ENCODE assay signal across 8 mouse cellular contexts in the genomic region with DNA sequence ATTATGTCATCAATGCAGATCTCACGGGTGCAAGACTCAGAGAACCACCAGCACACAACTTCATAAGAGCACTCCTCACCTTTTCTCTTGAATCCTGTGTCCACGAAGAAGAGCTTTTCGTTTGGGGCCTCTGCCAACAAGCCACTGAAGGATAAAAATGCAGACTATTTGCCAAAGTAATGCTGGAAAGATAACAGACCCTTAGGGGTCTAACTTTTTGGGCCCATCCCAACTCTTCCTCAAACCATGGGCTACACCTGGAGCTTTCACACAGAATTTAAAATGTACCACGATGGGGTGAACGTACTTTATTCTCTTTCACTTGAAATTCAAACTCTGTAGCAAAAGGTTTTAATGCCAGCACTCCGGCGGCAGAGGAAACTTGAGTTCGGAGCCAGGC. TPM values are rescaled to one million over a fixed set of nuclear protein-coding genes. Genes with fewer than 3 reads are reported as not detected.
A peak's percentile ranks its signal among the peaks of the same experiment; 100 is the strongest.
DNase-seq lines count a peak whose midpoint lies in the region; ATAC-seq and TF ChIP-seq lines count a peak whose summit lies in the region.

No protein-coding gene starts in this region.

- intact Hi-C loops in heart, postnatal 36 days (cut with DNase I): no loop called here

- no peak for TF ChIP-seq CTCF in bone marrow, adult 2 months (IDR thresholded peaks at IDR 0.05; ENCODE audit: control insufficient read depth, insufficient read depth, low read length)

- peaks cover 38% of the 10 kb centered on the region for H3K36me3 ChIP-seq in heart, embryonic 16.5 days (ENCODE audit: control insufficient read depth, insufficient read depth)
- peaks cover 47% of the 10 kb centered on the region for H3K36me3 ChIP-seq in hindbrain, embryonic 10.5 days
- peaks cover 25% of the 10 kb centered on the region for H3K36me3 ChIP-seq in midbrain, embryonic 11.5 days (ENCODE audit: control insufficient read depth, insufficient read depth, low read length)

- WGBS in heart, embryonic 16.5 days: 3% methylated on average over 8 of the region's 8 CpGs
- WGBS in bone marrow, adult 2 months: 8% methylated on average over 8 of the region's 8 CpGs
- WGBS in hindbrain, embryonic 10.5 days: 8% methylated on average over 8 of the region's 8 CpGs
- WGBS in midbrain, embryonic 11.5 days: 6% methylated on average over 8 of the region's 8 CpGs

- peaks cover 25% of the 10 kb centered on the region for H3K4me1 ChIP-seq in heart, embryonic 16.5 days (ENCODE audit: control insufficient read depth, insufficient read depth, low read length)
- peaks cover 5% of the 10 kb centered on the region for H3K4me1 ChIP-seq in bone marrow, adult 2 months (ENCODE audit: control insufficient read depth, insufficient read depth, low read length)
- peaks cover 30% of the 10 kb centered on the region for H3K4me1 ChIP-seq in hindbrain, embryonic 10.5 days (replicated peaks)
- H3K4me1 ChIP-seq in midbrain, embryonic 11.5 days (ENCODE audit: control insufficient read depth, insufficient read depth, low read length): peaks cover 12% of the 10 kb centered on the region

- no peak for ATAC-seq in heart, embryonic 16.5 days (replicated peaks; ENCODE audit: extremely low read depth, insufficient read depth, low FRiP score)
- no peak for ATAC-seq in midbrain, embryonic 11.5 days (ENCODE audit: low FRiP score)

- no peak for DNase-seq in heart, postnatal 36 days
- no peak for DNase-seq in hindbrain, embryonic 10.5 days (ENCODE audit: low spot score)
- no peak for DNase-seq in midbrain, embryonic 11.5 days (ENCODE audit: low spot score, missing footprints)
- no peak for DNase-seq in spleen, postnatal 14 days (ENCODE audit: low spot score in 2 of 2)
- no peak for DNase-seq in thymus, postnatal 36 days
- no peak for DNase-seq in adrenal gland, postnatal 10 days

- no peaks in the 10 kb centered on the region for H3K27me3 ChIP-seq in heart, embryonic 16.5 days (ENCODE audit: control insufficient read depth, insufficient read depth, low read length)
- H3K27me3 ChIP-seq in hindbrain, embryonic 10.5 days (ENCODE audit: insufficient read depth, poor library complexity, severe bottlenecking): peaks cover 6% of the 10 kb centered on the region; the same call in 1 of the 2 replicates
- no peaks in the 10 kb centered on the region for H3K27me3 ChIP-seq in midbrain, embryonic 11.5 days (ENCODE audit: control insufficient read depth, insufficient read depth, low read length)

- peak overlapping the region; percentile 84 for H3K9ac ChIP-seq in heart, embryonic 16.5 days (ENCODE audit: low read length)
- peak overlapping the region; percentile 79 for H3K9ac ChIP-seq in midbrain, embryonic 11.5 days (ENCODE audit: low read length)

- no peak for TF ChIP-seq POLR2A in bone marrow, adult 2 months (IDR thresholded peaks at IDR 0.05; ENCODE audit: borderline replicate concordance, control insufficient read depth, low read depth, low read length)

- H3K27ac ChIP-seq in heart, embryonic 16.5 days (ENCODE audit: low read length): peak overlapping the region; percentile 95; the same call in 1 of the 2 replicates
- no peak overlapping the region for H3K27ac ChIP-seq in bone marrow, adult 2 months (ENCODE audit: control insufficient read depth, insufficient read depth, low read depth, low read length, poor library complexity)
- peak overlapping the region; percentile 99 for H3K27ac ChIP-seq in hindbrain, embryonic 10.5 days
- H3K27ac ChIP-seq in midbrain, embryonic 11.5 days (ENCODE audit: low read depth, low read length): no peak overlapping the region; the same call in 1 of the 2 replicates

- H3K9me3 ChIP-seq in heart, embryonic 16.5 days (replicated peaks; ENCODE audit: control insufficient read depth, low read length): no peaks in the 10 kb centered on the region
- no peaks in the 10 kb centered on the region for H3K9me3 ChIP-seq in hindbrain, embryonic 10.5 days
- H3K9me3 ChIP-seq in midbrain, embryonic 11.5 days (ENCODE audit: control insufficient read depth, low read length): no peaks in the 10 kb centered on the region

- peak overlapping the region; percentile 85 for H3K4me3 ChIP-seq in heart, embryonic 16.5 days (ENCODE audit: low read length)
- H3K4me3 ChIP-seq in bone marrow, adult 2 months (replicated peaks; ENCODE audit: control insufficient read depth, low read depth, low read length): peak overlapping the region; percentile 68
- H3K4me3 ChIP-seq in hindbrain, embryonic 10.5 days: peak overlapping the region; percentile 78
- peak overlapping the region; percentile 73 for H3K4me3 ChIP-seq in midbrain, embryonic 11.5 days (ENCODE audit: low read depth, low read length)

- peak overlapping the region; percentile 94 for H3K4me2 ChIP-seq in heart, embryonic 16.5 days (ENCODE audit: low read depth, low read length)
- peak overlapping the region; percentile 88 for H3K4me2 ChIP-seq in midbrain, embryonic 11.5 days

RNA-seq across cellular contexts. Expression of gene Nop53, which starts 0.7 kb away (rescaled TPM):
- 128 and 154 TPM in 2 replicates for polyA plus RNA-seq in heart, embryonic 16.5 days (2015; fragmentation: Nextera tagmentation; extraction: Ambion mirVana)
- total RNA-seq in heart, postnatal 36 days (2021): 100 to 1,000 TPM; 137 to 141 TPM
- polyA plus RNA-seq in bone marrow, adult 2 months (2011; ENCODE audit: insufficient read depth, insufficient read length, low replicate concordance, missing spikeins): 96.9 and 171 TPM in 2 replicates
- 170 and 182 TPM in 2 replicates for polyA plus RNA-seq in hindbrain, embryonic 10.5 days (2016; fragmentation: Nextera tagmentation; extraction: Ambion mirVana)
- 186 and 187 TPM in 2 replicates for polyA plus RNA-seq in midbrain, embryonic 11.5 days (2014; fragmentation: Nextera tagmentation; extraction: Ambion mirVana)
- total RNA-seq in adrenal gland, postnatal 10 days (2021): 100 to 1,000 TPM; 198 to 201 TPM

RNA-seq across cellular contexts. Expression of gene Ehd2, which starts 22.2 kb away (rescaled TPM):
- 61.8 and 66.7 TPM in 2 replicates for polyA plus RNA-seq in heart, embryonic 16.5 days (2015; fragmentation: Nextera tagmentation; extraction: Ambion mirVana)
- 100 to 1,000 TPM in 1 of 2 experiments, 10 to 100 TPM in 1; 93.1 to 131 TPM for total RNA-seq in heart, postnatal 36 days (2021)
- polyA plus RNA-seq in bone marrow, adult 2 months (2011; ENCODE audit: insufficient read depth, insufficient read length, low replicate concordance, missing spikeins): 4.9 and 7.8 TPM in 2 replicates
- polyA plus RNA-seq in hindbrain, embryonic 10.5 days (2016; fragmentation: Nextera tagmentation; extraction: Ambion mirVana): 12.1 and 12.5 TPM in 2 replicates
- 8.9 and 10.9 TPM in 2 replicates for polyA plus RNA-seq in midbrain, embryonic 11.5 days (2014; fragmentation: Nextera tagmentation; extraction: Ambion mirVana)
- 100 to 1,000 TPM; 140 to 156 TPM for total RNA-seq in adrenal gland, postnatal 10 days (2021)

RNA-seq across cellular contexts. Expression of gene Selenow, which starts 23.0 kb away (rescaled TPM):
- 654 and 659 TPM in 2 replicates for polyA plus RNA-seq in heart, embryonic 16.5 days (2015; fragmentation: Nextera tagmentation; extraction: Ambion mirVana)
- 100 to 1,000 TPM; 169 to 178 TPM for total RNA-seq in heart, postnatal 36 days (2021)
- polyA plus RNA-seq in bone marrow, adult 2 months (2011; ENCODE audit: insufficient read depth, insufficient read length, low replicate concordance, missing spikeins): 159 and 175 TPM in 2 replicates
- polyA plus RNA-seq in hindbrain, embryonic 10.5 days (2016; fragmentation: Nextera tagmentation; extraction: Ambion mirVana): 902 and 1,086 TPM in 2 replicates
- polyA plus RNA-seq in midbrain, embryonic 11.5 days (2014; fragmentation: Nextera tagmentation; extraction: Ambion mirVana): 1,003 and 1,028 TPM in 2 replicates
- 100 to 1,000 TPM; 187 to 228 TPM for total RNA-seq in adrenal gland, postnatal 10 days (2021)

Comparison
In these comparisons a context has a peak if more than half of its experiments do, and no peak if none do; other contexts are left out.
1. H3K27ac ChIP-seq: peak in heart, embryonic 16.5 days (single experiment) and hindbrain, embryonic 10.5 days (single experiment); none in bone marrow, adult 2 months (single experiment) and midbrain, embryonic 11.5 days (single experiment).
2. Peak in every context shown above with its lines, with median percentiles within 50 percentile points of each other: H3K4me3 ChIP-seq.